Mouse (Mus musculus) forebrain, embryonic 13.5 days (tissue): ENCODE results near the gene Ppp1r1a. TPM values are rescaled to one million over a fixed set of nuclear protein-coding genes. Genes with fewer than 3 reads are reported as not detected.

Experiments used
- ATAC-seq: fragments of 200-750 bp; cut with Nextera tagmentation; 2 replicates; pipeline ENCODE4 v1.8.0; 2017
- H3K27ac ChIP-seq: fragments of 300-500 bp; sonication (generic); 2 replicates; pipeline ENCODE4 v1.5.1; 2015; ENCODE audit warnings: inconsistent platforms, mild to moderate bottlenecking, moderate library complexity
- H3K27me3 ChIP-seq: fragments of 300-500 bp; sonication (generic); 2 replicates; pipeline ENCODE4 v1.6.1; 2015; ENCODE audit warnings: mild to moderate bottlenecking, inconsistent platforms
- H3K36me3 ChIP-seq: fragments of 300-500 bp; sonication (generic); 2 replicates; pipeline ENCODE4 v1.6.1; 2015; ENCODE audit warnings: mild to moderate bottlenecking, inconsistent platforms; ENCODE audit not compliant: poor library complexity, severe bottlenecking
- H3K4me1 ChIP-seq: fragments of 300-500 bp; sonication (generic); 2 replicates; pipeline ENCODE4 v1.6.1; 2015; ENCODE audit warnings: inconsistent platforms
- H3K4me2 ChIP-seq: fragments of 300-500 bp; sonication (generic); 2 replicates; pipeline ENCODE4 v1.6.1; 2015; ENCODE audit warnings: inconsistent platforms, mild to moderate bottlenecking, moderate library complexity
- H3K4me3 ChIP-seq: fragments of 300-500 bp; sonication (generic); 2 replicates; pipeline ENCODE4 v1.5.1; 2015; ENCODE audit warnings: mild to moderate bottlenecking, inconsistent platforms
- H3K9ac ChIP-seq: fragments of 300-500 bp; sonication (generic); 2 replicates; pipeline ENCODE4 v1.6.1; 2015; ENCODE audit warnings: mild to moderate bottlenecking, inconsistent platforms
- H3K9me3 ChIP-seq: fragments of 300-500 bp; sonication (generic); replicated peaks from 2 replicates; pipeline ENCODE4 v1.6.1; 2016; ENCODE audit warnings: inconsistent platforms
- WGBS: fragments of 180-500 bp; shearing (Covaris S2); methylation state at CpG from one replicate; pipeline ENCODE4 v1.1.7; 2015; 5-methylcytosine and 5-hydroxymethylcytosine counted together
- polyA plus RNA-seq: library from polyadenylated mRNA; unstranded; fragments of >200 nt; fragmentation: Nextera tagmentation; extraction: Ambion mirVana; gene quantifications from 2 replicates; pipeline ENCODE4 v1.2.1, GENCODE M21; 2015

Gene Ppp1r1a
- polyA plus RNA-seq, 1 experiment from 2014 or later, result 85.8 TPM

DNA sequence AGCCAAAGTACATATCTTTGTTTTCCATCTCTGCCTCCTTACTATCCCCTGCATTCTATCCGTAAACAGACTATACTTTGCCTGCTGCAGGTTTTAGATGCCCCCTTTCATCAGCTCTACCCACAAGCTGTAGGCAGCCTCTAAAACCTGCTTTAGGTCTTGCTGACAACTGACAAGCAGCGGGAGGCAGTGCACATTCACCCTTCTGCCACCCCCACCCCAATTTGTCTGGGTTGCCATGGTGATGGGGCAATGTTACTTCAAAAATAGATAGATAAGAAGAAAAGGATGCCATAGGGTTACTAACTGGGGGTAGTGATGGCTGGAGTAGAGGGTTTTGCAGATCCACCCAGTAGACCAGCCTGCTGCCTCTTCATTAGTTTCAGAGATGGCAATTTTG lies 53.3 kb downstream of the Ppp1r1a start:
- Histone ChIP-seq H3K36me3 (no peaks in the 10 kb centered on the region), H3K9ac (no peak overlapping the region), H3K4me3 (no peak overlapping the region), H3K4me1 (peaks cover 14% of the 10 kb centered on the region), H3K27ac (no peak overlapping the region), H3K4me2 (no peak overlapping the region), H3K27me3 (no peaks in the 10 kb centered on the region), H3K9me3 (no peaks in the 10 kb centered on the region)
- ATAC-seq, result 0 out of 2 replicates have a peak, but pooled peaks have one; percentile 24
- 49% methylated on average over 2 of the region's 2 CpGs for WGBS

DNA sequence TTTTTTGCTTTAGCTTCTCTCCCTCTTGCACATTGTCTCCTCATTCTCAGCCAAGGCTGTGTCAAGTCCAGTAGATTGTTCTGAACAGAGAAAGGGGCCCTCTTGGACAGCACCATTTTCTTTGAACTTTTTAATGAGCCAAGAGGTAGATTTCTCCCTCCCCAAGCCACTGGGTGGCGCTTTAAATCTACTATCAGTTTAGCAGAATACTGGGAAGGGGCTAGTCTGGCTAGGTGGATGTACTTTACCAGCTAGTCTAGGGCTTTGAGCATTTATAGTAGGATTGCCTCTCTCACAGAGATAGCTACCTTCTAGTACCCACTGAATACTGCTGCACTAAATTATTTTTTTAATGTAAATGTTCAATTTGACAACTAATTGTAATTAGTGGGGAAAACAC lies 55.3 kb downstream of the Ppp1r1a start:
- H3K9me3 ChIP-seq, result no peaks in the 10 kb centered on the region
- H3K4me3 ChIP-seq, result no peak overlapping the region
- no peak overlapping the region for H3K4me2 ChIP-seq
- ATAC-seq, result peak; percentile 72
- no peaks in the 10 kb centered on the region for H3K27me3 ChIP-seq
- peaks cover 14% of the 10 kb centered on the region for H3K4me1 ChIP-seq
- H3K9ac ChIP-seq, result no peak overlapping the region
- WGBS, result 0% methylated on average over 1 of the region's 1 CpGs
- H3K36me3 ChIP-seq, result no peaks in the 10 kb centered on the region
- H3K27ac ChIP-seq, result no peak overlapping the region

Other genes with a start within 250 kb of the Ppp1r1a start
- gene Gpr84, start 227.4 kb downstream of the Ppp1r1a start, polyA plus RNA-seq, result 0.30 and 0.41 TPM in 2 replicates
- gene Zfp385a, start 197.9 kb downstream of the Ppp1r1a start, polyA plus RNA-seq, result 11.3 and 12.0 TPM in 2 replicates
- gene Itga5, start 171.2 kb downstream of the Ppp1r1a start, polyA plus RNA-seq, result 7.7 and 8.0 TPM in 2 replicates
- gene Gtsf1, start 107.5 kb downstream of the Ppp1r1a start, polyA plus RNA-seq, result not detected in 2 replicates
- not detected in 2 replicates for gene Gtsf2, start 89.5 kb downstream of the Ppp1r1a start, polyA plus RNA-seq
- gene Nckap1l, start 84.2 kb downstream of the Ppp1r1a start, polyA plus RNA-seq, result 1.0 and 1.2 TPM in 2 replicates
- gene Pde1b, start 35.0 kb downstream of the Ppp1r1a start, polyA plus RNA-seq, result 60.5 and 61.6 TPM in 2 replicates
- gene Glycam1, start 27.1 kb upstream of the Ppp1r1a start, polyA plus RNA-seq, result not detected in 2 replicates
- not detected in 2 replicates for gene Mucl1, start 217.5 kb upstream of the Ppp1r1a start, polyA plus RNA-seq